Mouse (Mus musculus): ENCODE results near the gene Herpud1. TPM values are rescaled to one million over a fixed set of nuclear protein-coding genes. Genes with fewer than 3 reads are reported as not detected.

The Herpud1 gene
- polyA plus RNA-seq, 1 experiment = 218 TPM

DNA sequence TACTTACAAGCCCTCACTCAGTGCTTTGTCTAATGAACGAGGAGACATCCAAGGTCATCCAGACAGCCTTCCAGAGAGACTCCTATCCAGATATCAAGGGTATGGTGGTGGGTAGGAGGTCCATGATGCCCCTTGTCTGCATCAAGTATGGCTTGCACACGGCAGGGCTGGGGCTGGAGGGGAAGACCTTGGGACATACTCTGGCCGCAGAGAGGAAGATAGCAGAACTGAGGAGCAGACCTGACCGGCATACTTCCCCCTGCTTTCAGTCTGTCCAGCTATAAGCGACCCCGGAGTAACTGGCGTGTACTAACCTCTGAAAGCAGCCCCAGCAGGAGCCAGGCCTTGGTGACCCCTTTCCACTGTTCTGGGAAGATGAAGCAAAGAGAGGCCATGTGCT lies 23.3 kb downstream of the Herpud1 start:
- peaks cover 46% of the 10 kb centered on the region for H3K4me1 ChIP-seq (replicated peaks; ENCODE audit: control insufficient read depth, insufficient read depth, low read length)
- H3K27ac ChIP-seq (ENCODE audit: control insufficient read depth, insufficient read depth, low read length) = no peak overlapping the region
- no peak for DNase-seq
- TF ChIP-seq POLR2A (IDR thresholded peaks at IDR 0.05; ENCODE audit: control insufficient read depth, extremely low read depth, insufficient read depth, low read length, poor library complexity) (no peak), CTCF (IDR thresholded peaks at IDR 0.05; ENCODE audit: borderline replicate concordance, control insufficient read depth, extremely low read depth, insufficient read depth, low read length, poor library complexity) (no peak)
- no peak overlapping the region for H3K4me3 ChIP-seq (ENCODE audit: control insufficient read depth, insufficient read depth, low read length)
- H3K27me3 ChIP-seq (ENCODE audit: control insufficient read depth, insufficient read depth, low read length) = no peaks in the 10 kb centered on the region
- 91% methylated on average over 7 of the region's 7 CpGs for WGBS
- no peaks in the 10 kb centered on the region for H3K36me3 ChIP-seq (ENCODE audit: control insufficient read depth, insufficient read depth, low read length)

DNA sequence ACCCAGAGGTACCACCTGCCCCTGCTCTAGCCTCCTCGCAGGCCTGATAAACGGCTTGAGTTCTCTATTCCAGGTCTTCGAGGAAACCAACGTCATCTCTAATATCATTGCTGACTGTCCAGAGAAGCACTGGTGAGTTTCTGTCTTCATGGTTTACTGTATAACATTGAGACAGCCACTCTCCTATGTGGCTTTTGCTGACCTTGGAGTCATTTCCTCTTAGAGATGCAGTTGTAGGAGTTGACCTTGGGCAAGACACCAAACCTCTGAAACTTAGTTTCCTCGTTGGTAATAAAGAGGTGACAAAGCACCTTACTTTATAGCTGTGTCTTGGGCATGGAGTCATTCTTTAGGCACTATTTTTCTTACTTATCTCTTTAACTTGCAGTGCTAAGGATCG lies 26.3 kb downstream of the Herpud1 start:
- no peak overlapping the region for H3K4me3 ChIP-seq (ENCODE audit: control insufficient read depth, insufficient read depth, low read length)
- no peaks in the 10 kb centered on the region for H3K36me3 ChIP-seq (ENCODE audit: control insufficient read depth, insufficient read depth, low read length)
- peaks cover 59% of the 10 kb centered on the region for H3K4me1 ChIP-seq (replicated peaks; ENCODE audit: control insufficient read depth, insufficient read depth, low read length)
- TF ChIP-seq CTCF (IDR thresholded peaks at IDR 0.05; ENCODE audit: borderline replicate concordance, control insufficient read depth, extremely low read depth, insufficient read depth, low read length, poor library complexity) = no peak
- TF ChIP-seq POLR2A (IDR thresholded peaks at IDR 0.05; ENCODE audit: control insufficient read depth, extremely low read depth, insufficient read depth, low read length, poor library complexity) = no peak
- WGBS = 62% methylated on average over 6 of the region's 6 CpGs
- no peak overlapping the region for H3K27ac ChIP-seq (ENCODE audit: control insufficient read depth, insufficient read depth, low read length)
- H3K27me3 ChIP-seq (ENCODE audit: control insufficient read depth, insufficient read depth, low read length) = no peaks in the 10 kb centered on the region
- DNase-seq = no peak

DNA sequence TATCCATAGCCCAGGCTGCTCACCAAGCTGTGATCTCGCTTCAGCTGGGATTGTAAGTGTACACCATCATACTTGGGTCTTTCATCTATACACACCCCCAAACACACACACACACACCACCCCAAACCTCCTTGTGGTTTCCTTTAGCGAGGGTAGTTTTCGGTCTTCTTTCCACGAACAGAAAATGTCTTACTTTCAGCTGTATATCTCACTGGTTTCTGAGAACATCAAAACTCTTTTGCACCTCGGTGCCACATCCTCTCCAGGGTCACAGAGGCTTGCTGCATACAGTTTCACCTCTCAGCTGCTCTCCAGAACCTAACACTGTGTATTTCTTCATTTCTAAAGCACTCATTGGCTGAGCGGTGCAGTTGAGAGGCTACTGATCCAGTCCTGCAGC lies 27.3 kb downstream of the Herpud1 start:
- DNase-seq = peak; percentile 69
- peak overlapping the region; percentile 100 for H3K27ac ChIP-seq (ENCODE audit: control insufficient read depth, insufficient read depth, low read length)
- peaks cover 64% of the 10 kb centered on the region for H3K4me1 ChIP-seq (replicated peaks; ENCODE audit: control insufficient read depth, insufficient read depth, low read length)
- 3% methylated on average over 6 of the region's 6 CpGs for WGBS
- H3K4me3 ChIP-seq (ENCODE audit: control insufficient read depth, insufficient read depth, low read length) = no peak overlapping the region
- H3K36me3 ChIP-seq (ENCODE audit: control insufficient read depth, insufficient read depth, low read length) = no peaks in the 10 kb centered on the region
- no peaks in the 10 kb centered on the region for H3K27me3 ChIP-seq (ENCODE audit: control insufficient read depth, insufficient read depth, low read length)
- TF ChIP-seq CTCF (IDR thresholded peaks at IDR 0.05; ENCODE audit: borderline replicate concordance, control insufficient read depth, extremely low read depth, insufficient read depth, low read length, poor library complexity) (no peak), POLR2A (IDR thresholded peaks at IDR 0.05; ENCODE audit: control insufficient read depth, extremely low read depth, insufficient read depth, low read length, poor library complexity) (no peak)

DNA sequence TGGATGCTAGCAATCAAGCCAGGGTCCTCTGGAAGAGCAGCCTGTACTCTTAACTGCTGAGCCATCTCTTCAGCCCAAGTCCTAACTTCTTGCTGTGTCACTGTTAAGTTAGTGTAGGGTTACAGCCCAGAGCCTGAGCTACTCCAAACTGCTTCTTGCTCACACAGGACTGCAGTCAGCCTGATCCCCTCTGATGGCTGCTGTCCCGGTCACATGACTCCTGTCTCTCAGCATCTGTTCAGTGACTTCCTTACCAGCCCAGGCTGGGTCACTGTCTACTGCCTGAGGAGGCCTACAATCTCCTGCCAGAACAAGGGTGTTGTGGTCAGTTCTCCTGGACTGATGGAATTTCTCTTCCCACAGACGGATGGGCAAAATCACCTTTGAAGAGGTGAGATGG lies 29.0 kb downstream of the Herpud1 start:
- Histone ChIP-seq H3K27ac (ENCODE audit: control insufficient read depth, insufficient read depth, low read length) (peak overlapping the region; percentile 58), H3K36me3 (ENCODE audit: control insufficient read depth, insufficient read depth, low read length) (no peaks in the 10 kb centered on the region), H3K4me1 (replicated peaks; ENCODE audit: control insufficient read depth, insufficient read depth, low read length) (peaks cover 60% of the 10 kb centered on the region), H3K27me3 (ENCODE audit: control insufficient read depth, insufficient read depth, low read length) (no peaks in the 10 kb centered on the region), H3K4me3 (ENCODE audit: control insufficient read depth, insufficient read depth, low read length) (no peak overlapping the region)
- DNase-seq = peak; percentile 35
- TF ChIP-seq POLR2A (IDR thresholded peaks at IDR 0.05; ENCODE audit: control insufficient read depth, extremely low read depth, insufficient read depth, low read length, poor library complexity) (no peak), CTCF (IDR thresholded peaks at IDR 0.05; ENCODE audit: borderline replicate concordance, control insufficient read depth, extremely low read depth, insufficient read depth, low read length, poor library complexity) (no peak)
- WGBS = 44% methylated on average over 2 of the region's 2 CpGs

DNA sequence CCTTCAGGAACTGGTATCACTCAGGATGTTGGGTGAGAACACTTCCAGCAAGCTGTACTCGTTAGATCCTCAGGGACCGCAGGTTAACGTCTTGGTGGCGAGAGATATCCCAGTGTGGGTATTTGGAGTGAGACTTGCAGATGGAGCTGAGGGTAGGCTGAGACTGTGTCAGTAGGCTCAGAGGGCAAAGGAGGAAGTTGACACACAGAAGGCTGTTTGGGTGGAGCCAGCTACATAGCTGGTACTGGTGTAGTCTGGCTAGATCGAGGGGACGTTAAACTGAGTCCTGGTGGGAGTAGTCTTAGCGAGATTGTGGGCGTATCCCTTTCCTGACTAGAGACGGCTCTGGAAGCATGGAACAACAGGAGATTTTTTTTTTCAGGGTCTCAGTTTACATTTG lies 31.8 kb downstream of the Herpud1 start:
- TF ChIP-seq POLR2A (IDR thresholded peaks at IDR 0.05; ENCODE audit: control insufficient read depth, extremely low read depth, insufficient read depth, low read length, poor library complexity) (no peak), CTCF (IDR thresholded peaks at IDR 0.05; ENCODE audit: borderline replicate concordance, control insufficient read depth, extremely low read depth, insufficient read depth, low read length, poor library complexity) (no peak)
- H3K36me3 ChIP-seq (ENCODE audit: control insufficient read depth, insufficient read depth, low read length) = no peaks in the 10 kb centered on the region
- peaks cover 46% of the 10 kb centered on the region for H3K4me1 ChIP-seq (replicated peaks; ENCODE audit: control insufficient read depth, insufficient read depth, low read length)
- no peak for DNase-seq
- no peak overlapping the region for H3K4me3 ChIP-seq (ENCODE audit: control insufficient read depth, insufficient read depth, low read length)
- WGBS = 42% methylated on average over 9 of the region's 9 CpGs
- H3K27me3 ChIP-seq (ENCODE audit: control insufficient read depth, insufficient read depth, low read length) = no peaks in the 10 kb centered on the region
- H3K27ac ChIP-seq (ENCODE audit: control insufficient read depth, insufficient read depth, low read length) = peak overlapping the region; percentile 50; the same call in 1 of the 2 replicates

DNA sequence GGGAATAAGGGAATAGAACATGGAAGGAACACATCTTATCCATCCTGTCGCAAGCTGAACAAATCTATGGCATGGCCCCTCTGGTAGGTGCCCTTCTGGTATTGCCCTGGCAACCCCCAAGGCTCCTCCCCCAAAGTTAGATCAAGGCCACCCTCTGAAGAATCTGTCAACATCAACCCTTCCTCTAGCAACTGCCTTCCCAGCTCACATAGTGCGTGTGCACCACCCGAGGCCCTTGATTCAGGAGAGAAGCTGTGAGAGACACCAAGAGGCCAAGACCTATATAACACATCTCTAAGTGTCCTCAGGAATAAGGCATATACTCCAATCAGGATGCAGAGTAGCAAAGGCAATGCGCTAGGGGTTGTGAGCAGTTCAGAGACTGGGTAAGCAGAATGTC lies 36.0 kb downstream of the Herpud1 start:
- Histone ChIP-seq H3K4me3 (ENCODE audit: control insufficient read depth, insufficient read depth, low read length) (no peak overlapping the region), H3K27ac (ENCODE audit: control insufficient read depth, insufficient read depth, low read length) (peak overlapping the region; percentile 2; the same call in 1 of the 2 replicates), H3K4me1 (replicated peaks; ENCODE audit: control insufficient read depth, insufficient read depth, low read length) (peaks cover 22% of the 10 kb centered on the region), H3K27me3 (ENCODE audit: control insufficient read depth, insufficient read depth, low read length) (no peaks in the 10 kb centered on the region), H3K36me3 (ENCODE audit: control insufficient read depth, insufficient read depth, low read length) (no peaks in the 10 kb centered on the region)
- 84% methylated on average over 4 of the region's 4 CpGs for WGBS
- no peak for TF ChIP-seq POLR2A (IDR thresholded peaks at IDR 0.05; ENCODE audit: control insufficient read depth, extremely low read depth, insufficient read depth, low read length, poor library complexity)
- no peak for TF ChIP-seq CTCF (IDR thresholded peaks at IDR 0.05; ENCODE audit: borderline replicate concordance, control insufficient read depth, extremely low read depth, insufficient read depth, low read length, poor library complexity)
- DNase-seq = no peak

DNA sequence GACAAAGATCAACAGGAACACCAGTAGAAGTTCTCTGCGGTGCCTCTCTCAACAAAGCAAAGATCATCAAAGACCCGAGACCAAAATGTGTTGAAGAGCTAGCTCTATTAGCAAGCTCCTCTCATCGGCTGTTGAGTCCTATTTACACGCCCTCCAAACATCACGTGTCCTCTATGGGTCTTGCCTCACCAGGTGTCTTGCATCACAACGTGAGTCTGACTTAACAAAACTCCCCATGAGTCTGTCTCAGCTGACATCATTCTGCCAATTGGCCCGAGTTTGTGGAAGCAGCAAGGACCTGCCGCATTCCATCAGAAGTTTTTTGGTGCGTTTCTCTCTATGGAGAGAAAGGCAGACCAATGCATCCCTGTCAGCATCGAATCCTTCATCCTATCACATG lies 41.7 kb downstream of the Herpud1 start:
- no peak overlapping the region for H3K4me3 ChIP-seq (ENCODE audit: control insufficient read depth, insufficient read depth, low read length)
- TF ChIP-seq POLR2A (IDR thresholded peaks at IDR 0.05; ENCODE audit: control insufficient read depth, extremely low read depth, insufficient read depth, low read length, poor library complexity) (no peak), CTCF (IDR thresholded peaks at IDR 0.05; ENCODE audit: borderline replicate concordance, control insufficient read depth, extremely low read depth, insufficient read depth, low read length, poor library complexity) (no peak)
- whole genome bisulfite sequencing = 85% methylated on average over 10 of the region's 10 CpGs
- no peaks in the 10 kb centered on the region for H3K27me3 ChIP-seq (ENCODE audit: control insufficient read depth, insufficient read depth, low read length)
- H3K36me3 ChIP-seq (ENCODE audit: control insufficient read depth, insufficient read depth, low read length) = no peaks in the 10 kb centered on the region
- H3K27ac ChIP-seq (ENCODE audit: control insufficient read depth, insufficient read depth, low read length) = no peak overlapping the region
- no peak for DNase-seq
- H3K4me1 ChIP-seq (replicated peaks; ENCODE audit: control insufficient read depth, insufficient read depth, low read length) = no peaks in the 10 kb centered on the region
